Mouse (Mus musculus): ENCODE data around the gene Mvp.

- no peak for TF ChIP-seq CTCF (IDR thresholded peaks at IDR 0.05; ENCODE audit: borderline replicate concordance, control insufficient read depth, extremely low read depth, insufficient read depth, low read length, poor library complexity)
- no peak for TF ChIP-seq POLR2A (IDR thresholded peaks at IDR 0.05; ENCODE audit: control insufficient read depth, extremely low read depth, insufficient read depth, low read length, poor library complexity)
Measured at GRCm38 (mm10) chr7:127016081-127016480, 1.7 kb upstream of the Mvp start.
